Mouse (Mus musculus) adrenal gland, postnatal 10 days (tissue): ENCODE data around the gene Acat2. TPM values are rescaled to one million over a fixed set of nuclear protein-coding genes. Genes with fewer than 3 reads are reported as not detected.
"Not testable (repeated sequence)": the region's sequence is repeated elsewhere in the genome, so short reads cannot be mapped to it uniquely, and the experiment has no call there.

ENCODE experiments used
- DNase-seq: peaks from one replicate; pipeline ENCODE4 v3.0.0; 2021; ENCODE audit warnings: mixed read lengths
- total RNA-seq, 2 experiments: library from RNA; stranded (reverse); gene quantifications; 2 replicates each; pipeline ENCODE4 v1.2.3; 2021

The Acat2 gene
- total RNA-seq, 2 experiments from 2014 or later, result 108 to 118 TPM

GRCm38 (mm10) chr17:12959377-12959776 lies 1.2 kb downstream of the Acat2 start:
- DNase-seq, result not testable (repeated sequence)

GRCm38 (mm10) chr17:12956664-12957063 lies 3.9 kb downstream of the Acat2 start:
- DNase-seq, result peak; percentile 43

DNA sequence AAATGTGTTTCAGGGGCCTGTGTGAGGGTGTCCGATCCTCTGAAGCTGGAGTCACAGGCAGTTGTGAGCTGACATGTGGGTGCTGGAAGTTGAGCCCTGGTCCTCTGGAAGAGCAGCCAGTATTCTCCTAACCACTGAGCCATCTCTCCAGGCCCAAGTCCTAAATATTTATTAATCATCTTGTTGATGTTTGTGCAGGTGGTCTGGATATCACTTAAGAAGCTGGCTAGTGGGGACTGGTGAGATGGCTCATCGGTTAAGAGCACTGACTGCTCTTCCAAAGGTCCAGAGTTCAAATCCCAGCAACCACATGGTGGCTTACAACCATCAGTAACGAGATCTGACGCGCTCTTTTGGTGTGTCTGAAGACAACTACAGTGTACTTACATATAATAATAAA lies 10.9 kb downstream of the Acat2 start:
- no peak for DNase-seq

- no peak for DNase-seq
Measured at GRCm38 (mm10) chr17:12942459-12943162, 17.9 kb downstream of the Acat2 start.

DNA sequence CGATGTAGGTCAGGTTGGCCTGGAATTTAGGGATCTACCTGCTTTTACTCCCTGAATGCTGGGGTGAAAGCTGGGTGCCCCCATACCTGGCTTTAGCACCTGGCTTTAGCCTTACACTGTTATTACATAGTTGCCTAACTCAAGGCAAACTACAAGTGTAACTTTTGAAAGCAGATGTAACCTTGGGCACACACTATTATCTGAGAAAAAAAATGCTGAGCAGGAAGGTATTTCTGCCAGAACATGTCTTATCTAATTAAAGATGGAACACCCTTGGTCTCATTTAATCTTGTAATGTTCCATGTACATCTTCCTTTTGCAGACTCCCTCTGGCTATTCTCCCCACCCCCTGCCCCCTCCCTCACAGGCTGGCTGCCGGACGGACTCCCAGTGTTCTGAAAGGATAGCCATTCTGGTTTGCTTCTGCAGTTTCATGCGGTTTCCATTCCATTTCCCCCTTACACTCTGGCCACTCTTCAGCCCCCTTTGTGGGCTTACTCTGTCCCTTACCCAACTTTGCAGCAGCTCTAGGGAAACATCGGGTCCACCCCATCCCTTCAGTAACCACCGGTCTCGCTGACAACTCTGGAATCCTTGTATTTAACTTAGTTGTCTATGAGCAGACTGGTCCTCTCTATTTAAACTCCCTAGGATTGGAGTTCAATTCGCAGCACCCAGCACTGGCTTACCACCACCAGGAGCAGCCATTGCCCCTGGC lies 18.8 kb downstream of the Acat2 start:
- DNase-seq, result no peak

GRCm38 (mm10) chr17:12940151-12940805 lies 20.3 kb downstream of the Acat2 start, which contains the start of gene Acat3:
Gene Acat3 (minus strand): TSS chr17:12940600.
- peak; percentile 19 for DNase-seq

- DNase-seq, result not testable (repeated sequence)
Measured at GRCm38 (mm10) chr17:12939377-12940148, 21.0 kb downstream of the Acat2 start.

GRCm38 (mm10) chr17:12938077-12938476 lies 22.5 kb downstream of the Acat2 start:
- DNase-seq, result no peak

DNA sequence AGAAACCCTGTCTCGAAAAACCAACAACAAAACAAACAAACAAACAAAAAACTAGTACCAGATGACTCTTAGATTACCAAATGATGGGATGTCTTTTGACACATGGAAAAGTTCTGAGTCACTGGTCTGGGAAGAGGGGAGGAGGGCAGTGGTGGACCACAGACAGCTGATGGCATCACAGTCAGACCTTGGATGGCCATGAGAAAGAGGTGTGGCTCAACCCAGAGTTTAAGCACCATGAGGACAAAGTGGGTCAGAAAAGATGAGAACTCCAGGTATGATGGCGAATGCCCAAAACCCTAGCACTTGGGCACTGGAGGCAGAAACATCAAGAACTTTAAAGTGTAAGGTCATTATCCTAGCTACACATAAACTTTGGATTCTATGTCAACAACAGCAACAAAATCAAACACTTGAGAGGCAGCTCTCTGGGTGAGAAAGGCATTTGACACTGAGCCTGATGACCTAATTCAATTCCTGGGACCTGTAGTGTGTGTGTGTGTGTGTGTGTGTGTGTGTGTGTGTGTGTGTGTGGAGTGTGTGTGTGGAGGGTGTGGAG lies 23.1 kb downstream of the Acat2 start:
- DNase-seq, result no peak

DNA sequence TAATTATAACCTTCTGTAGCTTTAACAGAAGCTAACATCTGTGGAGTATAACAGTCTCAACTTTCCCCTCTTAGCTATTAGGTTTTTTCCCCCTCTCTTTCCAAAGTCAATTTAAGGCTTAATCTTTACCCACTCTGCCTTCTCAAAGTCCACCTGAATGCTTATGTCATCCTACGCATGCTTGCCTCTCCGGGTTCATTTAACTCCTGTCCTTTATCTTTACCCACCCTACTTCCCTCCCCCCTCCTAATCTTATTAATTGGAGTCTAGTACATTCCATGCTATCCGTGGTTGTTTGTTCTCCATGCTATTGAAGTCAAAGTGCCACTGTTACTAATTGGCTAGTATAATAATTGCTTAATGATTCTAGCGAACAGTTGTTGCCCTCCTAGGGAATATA lies 24.8 kb downstream of the Acat2 start:
- DNase-seq, result no peak

DNA sequence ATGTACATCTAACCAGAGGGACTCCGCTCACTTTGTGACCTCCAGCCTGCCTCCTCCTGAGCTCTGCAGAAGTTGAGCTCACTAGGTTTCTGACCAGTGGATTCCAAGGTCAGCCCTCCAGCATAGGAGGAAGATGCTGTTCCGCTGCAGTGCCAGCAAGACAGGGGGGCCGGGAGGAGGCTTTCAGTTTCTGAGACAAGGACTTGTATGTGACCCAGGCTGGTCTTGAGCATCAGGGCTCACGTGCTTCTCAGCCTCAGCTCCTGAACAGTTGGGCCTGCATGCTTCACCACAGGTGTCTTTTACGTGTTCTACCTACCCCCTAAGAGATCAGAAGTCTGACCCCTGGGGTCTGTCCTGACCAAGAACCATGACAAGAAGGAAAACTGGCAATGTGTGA lies 29.0 kb downstream of the Acat2 start:
- DNase-seq, result not testable (repeated sequence)

DNA sequence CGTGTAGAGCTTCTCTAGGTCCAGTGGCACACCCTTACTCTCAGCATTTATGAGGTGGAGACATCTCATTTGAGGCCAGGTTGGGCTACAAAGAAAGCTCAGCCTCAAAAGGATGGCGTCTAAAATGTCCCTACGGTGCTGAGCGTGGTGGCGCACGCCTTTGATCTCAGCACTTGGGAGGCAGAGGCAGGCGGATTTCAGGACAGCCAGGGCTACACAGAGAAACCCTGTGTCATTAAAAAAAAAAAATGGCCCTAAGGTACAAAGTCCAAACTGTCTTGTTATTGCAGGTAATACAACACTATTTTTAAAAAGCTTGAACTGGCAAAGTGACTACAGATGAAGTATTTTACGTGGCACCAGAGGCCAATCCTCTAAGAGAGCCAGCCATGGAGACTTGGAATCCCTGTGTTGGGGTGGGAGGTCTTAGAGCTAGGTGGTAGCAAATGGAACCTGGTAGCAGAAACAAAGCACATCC lies 34.8 kb downstream of the Acat2 start:
- DNase-seq, result no peak

DNA sequence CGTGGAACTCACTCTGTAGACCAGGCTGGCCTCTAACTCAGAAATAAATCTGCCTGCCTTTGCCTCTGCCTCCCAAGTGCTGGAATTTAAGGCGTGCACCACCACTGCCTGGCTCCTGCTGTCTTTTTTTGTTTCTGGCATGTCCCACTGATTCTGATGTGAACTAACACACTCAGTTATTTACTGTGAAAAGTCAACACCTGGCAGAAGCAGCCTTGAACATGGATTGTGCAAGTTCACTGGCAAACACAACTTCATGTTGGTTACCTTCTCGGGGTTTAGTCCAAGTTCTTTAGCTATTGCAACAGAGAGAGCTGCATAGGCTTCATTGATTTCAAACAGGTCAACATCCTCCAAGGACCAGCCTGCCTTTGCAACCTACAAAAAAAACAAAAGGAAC lies 35.5 kb downstream of the Acat2 start:
- peak; percentile 42 for DNase-seq

DNA sequence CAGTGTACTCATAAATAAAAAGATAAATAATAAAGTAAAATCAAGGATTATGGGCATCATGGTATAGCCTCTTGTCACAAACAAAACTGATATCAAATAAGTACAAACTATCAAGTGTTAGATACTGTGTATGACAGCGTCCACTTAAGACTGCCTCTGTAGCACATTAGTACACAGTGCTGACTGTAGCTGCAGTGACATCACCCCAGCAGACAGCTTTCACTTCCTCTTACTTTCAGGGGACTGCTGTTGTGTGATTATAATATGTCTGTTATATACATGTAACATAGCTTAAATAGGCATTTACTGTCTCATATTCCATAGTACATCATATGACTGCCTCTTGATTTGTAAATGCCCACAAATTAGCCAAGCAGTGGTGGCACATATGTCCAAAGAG lies 39.5 kb downstream of the Acat2 start:
- no peak for DNase-seq

GRCm38 (mm10) chr17:12916588-12917380 lies 43.8 kb downstream of the Acat2 start:
- DNase-seq, result no peak

DNA sequence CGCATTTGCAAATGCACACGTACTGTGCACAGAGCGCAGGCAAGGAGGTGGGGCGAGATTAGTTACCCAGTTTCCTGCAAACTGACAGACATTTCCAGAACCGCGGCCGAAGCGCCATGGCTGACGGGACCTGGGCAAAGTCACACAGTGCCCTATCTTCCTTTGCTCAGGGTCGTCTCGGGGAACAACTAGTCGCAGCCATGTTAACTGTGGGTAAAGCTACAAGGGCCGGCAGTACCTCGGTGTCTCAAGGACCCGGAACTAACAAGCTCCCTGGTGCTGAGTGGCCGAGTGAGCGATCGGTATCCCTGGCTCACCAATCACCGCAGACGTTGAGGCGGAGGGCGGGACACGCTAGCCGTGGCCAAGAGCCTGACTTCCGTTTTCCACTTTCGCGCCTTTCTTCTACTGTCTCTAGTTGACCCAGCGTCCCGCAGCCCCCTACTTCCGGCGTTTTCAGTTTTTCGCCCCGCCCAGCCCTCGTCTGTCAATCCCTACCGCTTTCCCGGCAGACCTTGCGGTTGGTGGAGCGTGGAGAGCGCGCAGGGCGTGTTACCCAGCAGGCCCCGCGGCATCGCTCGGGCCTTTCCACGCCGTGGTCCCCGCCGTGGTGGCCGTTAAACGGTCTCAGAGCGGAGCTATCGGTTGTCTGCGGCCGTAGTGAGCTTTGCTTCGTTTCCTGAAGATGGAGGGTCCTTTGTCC lies 44.5 kb downstream of the Acat2 start, which contains the start of gene Mrpl18:
TSS of gene Mrpl18 (minus strand) at position 465 of the 703 bp plus-strand sequence.
- DNase-seq, result peak; percentile 98

DNA sequence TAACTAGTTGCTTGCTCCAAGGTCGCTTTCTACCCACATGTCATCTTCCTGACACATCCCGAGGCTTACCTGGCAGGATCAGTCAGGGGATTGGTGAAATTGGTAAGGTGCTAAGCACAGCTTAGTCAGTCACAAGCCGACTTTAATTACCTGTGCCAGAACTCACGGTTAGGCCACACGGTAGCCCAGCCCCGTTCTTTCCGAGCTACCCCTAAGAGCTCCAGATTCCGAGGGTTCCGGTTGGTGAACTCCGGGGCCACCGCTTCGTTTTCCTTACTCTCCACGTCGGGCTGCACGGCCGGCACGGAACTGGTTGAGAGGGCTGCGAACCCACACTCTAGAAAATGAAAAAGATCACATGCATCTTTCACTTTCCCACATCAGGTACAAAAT lies 45.1 kb downstream of the Acat2 start, which contains the start of gene Tcp1:
TSS of gene Tcp1 (plus strand) at position 214 of the 393 bp plus-strand sequence.
- DNase-seq, result peak; percentile 47

- DNase-seq, result no peak
Measured at GRCm38 (mm10) chr17:12910391-12910790, 50.2 kb downstream of the Acat2 start.

DNA sequence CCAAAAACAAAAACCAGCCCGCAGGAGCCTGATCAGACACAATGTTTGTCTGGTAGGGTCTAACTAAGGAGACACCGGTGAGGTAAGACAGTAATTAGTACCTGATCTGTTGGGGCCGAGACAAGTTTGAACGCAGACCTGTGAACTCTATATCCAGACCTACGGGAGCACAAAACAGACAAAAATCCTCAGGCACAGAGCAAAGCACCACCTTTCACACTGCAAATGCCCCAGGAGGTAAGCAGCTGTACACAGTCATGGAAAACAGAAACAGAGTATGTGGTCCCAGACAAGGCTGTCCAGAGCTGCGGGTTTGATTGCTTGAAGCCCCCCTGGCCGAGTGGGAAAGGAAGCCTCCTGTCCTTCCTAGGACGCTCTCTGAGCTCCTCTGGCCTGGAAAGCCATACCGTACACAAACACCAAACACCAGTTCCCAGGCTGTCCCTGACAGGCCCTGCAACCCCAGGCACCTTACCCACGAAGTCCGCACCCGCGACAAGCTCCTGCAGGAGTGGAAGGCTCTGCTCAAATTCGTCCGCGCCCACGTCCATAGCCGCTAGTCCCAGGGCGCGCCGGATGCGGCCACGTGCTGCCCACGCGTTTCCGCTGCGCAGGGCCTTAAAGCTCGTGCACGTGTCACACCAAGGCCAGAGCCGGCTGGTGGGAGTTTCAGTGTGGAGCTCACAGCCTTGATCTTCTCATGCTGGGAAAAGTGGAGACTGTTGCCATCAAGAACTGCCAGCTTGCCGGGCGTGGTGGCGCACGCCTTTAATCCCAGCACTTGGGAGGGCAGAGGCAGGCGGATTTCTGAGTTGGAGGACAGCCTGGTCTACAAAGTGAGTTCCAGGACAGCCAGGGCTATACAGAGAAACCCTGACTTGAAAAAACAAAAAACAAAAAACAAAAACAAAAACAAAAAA lies 50.9 kb downstream of the Acat2 start, which contains the start of gene Pnldc1:
TSS of gene Pnldc1 (minus strand) at position 870 of the 920 bp plus-strand sequence.
- no peak for DNase-seq
